Mouse (Mus musculus) skeletal muscle tissue, adult 2 months (tissue): ENCODE measurements at regions not wholly inside any gene's neighbourhood (a gene's known extent, or its start where the extent isn't known, plus 50 kb on each side); places are given as distances from the start of the nearest gene placed in this dataset.

Source experiments
- DNase-seq: peaks from one replicate; pipeline ENCODE4 v3.0.0-alpha.2; 2012; ENCODE audit warnings: low read depth, low spot score

GRCm38 (mm10) chr4:87386835-87387234, 156.6 kb upstream of the Slc24a2 start:
- no peak for DNase-seq

- no peak for DNase-seq
These were observed 156.0 kb upstream of the Slc24a2 start for GRCm38 (mm10) chr4:87386271-87386670.

- no peak for DNase-seq
These were observed 155.0 kb upstream of the Slc24a2 start for GRCm38 (mm10) chr4:87385221-87385739.

GRCm38 (mm10) chr4:87384469-87385044, 154.3 kb upstream of the Slc24a2 start:
- no peak for DNase-seq

- no peak for DNase-seq
These were observed 150.4 kb upstream of the Slc24a2 start for GRCm38 (mm10) chr4:87380716-87381115.

GRCm38 (mm10) chr4:87379516-87380173, 149.4 kb upstream of the Slc24a2 start:
- no peak for DNase-seq

GRCm38 (mm10) chr4:87371960-87372359, 141.7 kb upstream of the Slc24a2 start:
- DNase-seq, result no peak

GRCm38 (mm10) chr4:87369626-87370234, 139.5 kb upstream of the Slc24a2 start:
- no peak for DNase-seq

GRCm38 (mm10) chr4:87368413-87369160, 138.3 kb upstream of the Slc24a2 start:
- DNase-seq, result no peak

- DNase-seq, result peak; percentile 44
These were observed 137.6 kb upstream of the Slc24a2 start for GRCm38 (mm10) chr4:87367732-87368412.

- no peak for DNase-seq
These were observed 131.9 kb upstream of the Slc24a2 start for GRCm38 (mm10) chr4:87362201-87362600.

- DNase-seq, result no peak
These were observed 129.2 kb upstream of the Slc24a2 start for GRCm38 (mm10) chr4:87359483-87359882.

- no peak for DNase-seq
These were observed 128.7 kb upstream of the Slc24a2 start for GRCm38 (mm10) chr4:87359004-87359403.

GRCm38 (mm10) chr4:87332968-87333367, 102.7 kb upstream of the Slc24a2 start:
- no peak for DNase-seq

GRCm38 (mm10) chr4:87329136-87329535, 98.9 kb upstream of the Slc24a2 start:
- DNase-seq, result no peak

GRCm38 (mm10) chr4:87321726-87322349, 91.6 kb upstream of the Slc24a2 start:
- no peak for DNase-seq

GRCm38 (mm10) chr4:87298129-87298528, 67.9 kb upstream of the Slc24a2 start:
- no peak for DNase-seq

GRCm38 (mm10) chr4:87294538-87294937, 64.3 kb upstream of the Slc24a2 start:
- no peak for DNase-seq
